Mouse (Mus musculus) kidney, adult 2 months (tissue): ENCODE results near the gene 2210010C04Rik.

Experiments
- CTCF ChIP-seq: fragments of 200-500 bp; conservative IDR thresholded peaks from 2 replicates; pipeline ENCODE4 v1.5.1; 2011; ENCODE audit warnings: low read depth, mild to moderate bottlenecking, control low read depth, low read length, moderate library complexity, mixed read lengths; ENCODE audit not compliant: insufficient read depth, insufficient read length
- POLR2A ChIP-seq: fragments of 200-500 bp; IDR thresholded peaks from one replicate; pipeline ENCODE4 v1.6.1; 2011; ENCODE audit warnings: low read depth, low read length, control low read depth

GRCm38 (mm10) chr6:41078539-41079303 lies 43.4 kb upstream of the 2210010C04Rik start:
- TF ChIP-seq CTCF (no peak), POLR2A (no peak)
